Mouse (Mus musculus): ENCODE results near the gene Cadm4.

Cadm4 gene

DNA sequence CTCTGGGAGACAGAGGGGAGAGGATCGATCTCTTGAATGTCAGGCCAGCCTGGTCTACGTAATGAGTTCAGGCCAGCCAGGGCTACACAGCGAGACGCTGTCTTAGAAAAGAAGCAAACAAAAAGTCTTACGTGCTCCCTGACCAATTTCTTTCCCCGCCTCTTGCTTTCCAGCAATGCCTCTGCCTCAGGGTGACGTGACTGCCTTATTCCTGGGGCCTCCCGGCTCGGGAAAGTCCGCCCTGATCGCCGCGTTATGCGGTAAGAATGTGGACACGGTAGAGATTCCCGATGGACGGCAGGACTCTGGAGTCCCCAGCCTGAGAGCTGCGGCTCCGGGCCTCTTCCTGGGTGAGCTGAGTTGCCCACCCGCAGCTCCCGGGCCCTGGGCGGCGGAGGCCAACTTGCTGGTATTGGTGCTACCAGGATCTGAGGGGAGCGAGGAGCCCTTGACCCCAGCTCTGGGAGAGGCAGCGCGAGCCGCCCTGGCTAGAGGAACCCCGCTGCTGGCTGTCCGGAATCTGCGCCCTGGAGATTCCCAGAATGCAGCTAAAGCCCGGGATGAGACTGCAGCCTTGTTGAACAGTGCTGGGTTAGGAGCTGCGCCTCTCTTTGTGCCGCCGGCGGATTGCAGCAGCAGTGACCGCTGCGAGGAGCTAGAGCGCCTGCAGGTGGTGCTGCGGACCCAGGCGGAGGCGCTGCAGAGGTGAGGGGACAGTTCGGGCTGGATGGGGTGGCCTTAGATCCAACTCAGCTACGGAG is 49.6 kb downstream of the Cadm4 start:
- DNase-seq (ENCODE audit: low read depth, low spot score), result peak; percentile 92

DNA sequence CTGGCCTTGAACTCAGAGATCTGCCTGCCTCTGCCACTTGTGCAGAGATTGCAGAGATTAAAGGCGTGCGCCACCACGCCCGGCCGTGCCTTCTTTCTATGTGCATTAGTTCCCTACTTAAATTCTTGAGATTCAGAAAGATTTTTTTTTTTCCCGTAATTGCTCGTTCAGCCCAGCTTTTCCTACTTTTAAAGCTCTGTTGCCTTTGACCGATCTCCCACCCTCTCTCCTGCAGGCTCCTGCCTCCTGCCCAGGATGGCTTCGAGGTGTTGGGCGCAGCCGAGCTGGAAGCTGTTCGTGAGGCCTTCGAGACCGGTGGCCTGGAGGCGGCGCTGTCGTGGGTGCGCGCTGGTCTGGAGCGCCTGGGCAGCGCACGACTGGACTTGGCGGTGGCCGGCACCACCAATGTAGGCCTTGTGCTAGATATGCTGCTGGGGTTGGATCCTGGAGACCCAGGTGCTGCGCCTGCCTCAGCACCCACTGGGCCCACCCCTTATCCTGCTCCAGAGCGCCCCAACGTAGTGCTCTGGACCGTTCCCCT is 51.3 kb downstream of the Cadm4 start:
- no peak for DNase-seq (ENCODE audit: low read depth, low spot score)

DNA sequence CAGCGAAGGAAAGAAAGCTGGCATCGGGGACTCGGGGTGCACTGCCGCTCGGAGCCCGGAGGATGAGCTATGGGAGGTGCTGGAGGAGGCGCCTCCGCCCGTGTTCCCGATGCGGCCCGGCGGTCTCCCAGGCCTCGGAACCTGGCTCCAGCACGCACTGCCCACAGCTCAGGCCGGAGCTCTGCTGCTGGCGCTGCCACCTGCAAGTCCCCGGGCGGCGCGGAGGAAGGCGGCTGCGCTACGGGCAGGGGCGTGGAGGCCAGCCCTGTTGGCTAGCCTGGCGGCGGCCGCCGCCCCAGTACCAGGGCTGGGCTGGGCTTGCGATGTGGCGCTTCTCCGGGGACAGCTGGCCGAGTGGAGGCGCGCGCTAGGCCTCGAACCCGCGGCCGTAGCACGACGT is 52.0 kb downstream of the Cadm4 start:
- DNase-seq (ENCODE audit: low read depth, low spot score), result no peak

DNA sequence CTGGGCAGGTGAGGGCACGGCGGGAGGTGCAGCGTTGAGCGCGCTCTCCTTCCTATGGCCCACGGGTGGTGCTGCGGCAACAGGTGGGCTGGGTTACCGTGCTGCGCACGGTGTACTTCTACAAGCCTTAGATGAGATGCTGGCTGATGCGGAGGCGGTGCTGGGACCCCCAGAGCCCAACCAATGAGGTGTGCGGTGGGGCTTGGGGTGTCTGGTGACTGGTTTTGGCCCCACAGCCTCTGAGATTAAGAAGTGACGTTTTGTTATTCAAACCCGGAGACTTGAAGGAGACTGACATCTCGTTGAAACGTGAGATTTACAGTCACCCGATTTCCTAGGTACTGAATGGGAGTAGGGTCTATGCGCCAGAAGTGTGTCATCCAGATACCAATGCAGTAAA is 52.5 kb downstream of the Cadm4 start:
- DNase-seq (ENCODE audit: low read depth, low spot score), result no peak

DNA sequence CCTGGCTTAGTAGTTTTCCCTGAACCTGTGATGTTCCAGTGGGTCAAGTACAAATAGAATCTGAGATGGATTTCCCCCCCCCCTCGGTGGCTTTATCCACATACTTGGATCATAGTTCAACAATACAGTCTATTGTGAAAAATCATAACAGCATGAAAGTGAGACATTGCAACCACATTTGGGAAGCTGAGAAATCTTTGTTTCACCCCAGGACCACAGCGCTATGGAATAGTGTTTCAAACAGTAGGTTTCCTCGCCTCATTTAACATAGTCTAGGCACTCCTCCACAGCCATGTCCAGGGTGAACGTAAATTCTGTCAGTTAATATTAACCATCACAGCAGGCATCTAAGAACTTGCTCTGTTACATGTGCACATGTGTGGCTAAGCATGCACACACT is 55.3 kb downstream of the Cadm4 start:
- DNase-seq (ENCODE audit: low read depth, low spot score), result no peak

DNA sequence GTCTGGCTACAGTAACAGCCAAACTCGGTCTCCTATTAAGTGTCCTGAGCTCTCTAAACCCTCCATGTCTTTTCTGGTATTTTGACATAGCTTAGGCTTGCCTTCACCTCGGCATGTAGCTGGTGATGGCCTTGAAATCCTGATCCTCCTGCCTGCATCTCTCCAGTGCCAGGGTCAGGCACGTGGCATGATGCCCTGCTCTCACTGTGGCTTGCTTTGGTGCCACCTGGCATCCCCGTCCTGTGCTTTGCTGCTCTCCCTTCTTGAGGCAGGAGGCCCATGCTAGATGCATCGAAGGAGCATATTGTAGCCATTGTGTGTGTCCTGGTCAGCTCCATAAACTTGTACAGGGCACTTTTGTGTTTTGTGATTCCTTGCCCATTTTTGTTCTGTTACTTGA is 55.8 kb downstream of the Cadm4 start:
- DNase-seq (ENCODE audit: low read depth, low spot score), result peak; percentile 92

DNA sequence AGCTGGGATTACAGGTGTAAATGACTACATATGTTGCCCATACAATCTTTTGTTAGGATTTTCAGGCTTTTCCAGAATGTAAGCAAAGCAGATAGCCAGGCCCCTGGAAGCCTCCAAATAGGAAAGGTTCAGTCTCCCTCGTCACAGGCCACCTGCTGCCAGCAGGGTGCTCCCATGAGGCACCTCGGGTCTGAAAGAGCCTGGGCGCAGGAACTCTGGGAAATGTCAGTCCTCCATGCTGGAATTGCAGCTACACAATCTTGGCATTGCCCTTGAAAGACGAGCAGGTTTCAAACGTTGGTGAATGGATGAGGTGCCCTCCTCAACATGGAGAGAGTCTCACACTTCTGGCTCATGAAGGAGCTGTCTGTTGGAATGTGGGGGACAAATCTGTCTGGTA is 56.3 kb downstream of the Cadm4 start:
- peak; percentile 63 for DNase-seq (ENCODE audit: low read depth, low spot score)

DNA sequence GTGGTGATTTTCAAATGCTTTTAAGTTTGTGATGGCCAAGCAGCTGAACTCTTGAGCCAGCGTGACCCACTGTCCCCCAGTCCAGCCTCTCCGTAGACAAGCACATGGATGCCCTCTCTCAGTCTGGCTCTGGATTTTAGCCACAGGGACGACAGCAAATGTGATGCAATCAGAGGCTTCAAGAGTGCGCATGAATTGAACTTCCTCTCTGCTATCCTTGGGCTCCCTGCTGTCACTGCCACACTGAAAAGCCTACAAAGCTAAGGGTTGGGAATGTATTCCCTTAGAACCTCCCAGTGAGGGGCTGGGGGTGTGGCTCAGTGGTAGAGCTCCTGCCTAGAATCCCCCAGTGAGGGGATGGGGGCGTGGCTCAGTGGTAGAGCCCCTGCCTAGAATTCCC is 56.9 kb downstream of the Cadm4 start:
- DNase-seq (ENCODE audit: low read depth, low spot score), result no peak

DNA sequence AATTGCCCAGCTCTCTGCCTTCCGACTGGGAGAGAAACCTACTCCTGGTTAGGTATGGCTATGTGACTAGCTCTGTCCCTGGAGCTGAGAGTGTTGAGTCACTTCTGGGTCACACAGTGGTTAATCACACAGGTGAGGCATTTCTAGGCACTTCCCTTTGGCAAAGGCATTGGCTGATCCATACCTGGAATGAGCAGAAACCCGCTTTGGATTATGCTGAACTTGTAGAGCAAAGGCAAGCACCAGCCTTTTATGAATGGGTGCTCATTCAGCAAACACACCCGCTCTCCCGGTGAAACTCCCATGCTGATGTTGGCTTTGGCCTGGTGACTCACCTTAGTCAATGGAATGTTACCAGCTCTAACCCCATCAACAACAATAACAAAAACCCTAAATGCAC is 57.9 kb downstream of the Cadm4 start:
- DNase-seq (ENCODE audit: low read depth, low spot score), result no peak

DNA sequence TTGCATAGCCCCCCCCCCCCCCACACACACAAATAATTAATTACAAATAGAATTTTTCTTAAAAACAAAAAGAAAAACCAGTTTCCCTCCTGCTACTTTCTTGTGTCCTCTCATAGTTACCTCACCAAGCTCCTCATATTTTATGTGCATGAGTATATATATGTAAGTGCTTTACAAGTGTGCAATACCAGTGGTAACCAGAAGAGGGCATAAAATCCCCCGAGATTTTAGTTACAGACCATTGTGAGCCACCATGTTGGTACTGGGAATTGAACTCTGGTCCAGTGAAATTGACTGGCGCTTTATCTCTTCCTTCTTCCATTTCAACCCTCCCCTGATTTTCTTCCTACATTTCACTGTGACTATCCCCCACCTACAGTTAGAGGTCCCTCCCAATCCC is 62.7 kb downstream of the Cadm4 start:
- DNase-seq (ENCODE audit: low read depth, low spot score), result no peak

DNA sequence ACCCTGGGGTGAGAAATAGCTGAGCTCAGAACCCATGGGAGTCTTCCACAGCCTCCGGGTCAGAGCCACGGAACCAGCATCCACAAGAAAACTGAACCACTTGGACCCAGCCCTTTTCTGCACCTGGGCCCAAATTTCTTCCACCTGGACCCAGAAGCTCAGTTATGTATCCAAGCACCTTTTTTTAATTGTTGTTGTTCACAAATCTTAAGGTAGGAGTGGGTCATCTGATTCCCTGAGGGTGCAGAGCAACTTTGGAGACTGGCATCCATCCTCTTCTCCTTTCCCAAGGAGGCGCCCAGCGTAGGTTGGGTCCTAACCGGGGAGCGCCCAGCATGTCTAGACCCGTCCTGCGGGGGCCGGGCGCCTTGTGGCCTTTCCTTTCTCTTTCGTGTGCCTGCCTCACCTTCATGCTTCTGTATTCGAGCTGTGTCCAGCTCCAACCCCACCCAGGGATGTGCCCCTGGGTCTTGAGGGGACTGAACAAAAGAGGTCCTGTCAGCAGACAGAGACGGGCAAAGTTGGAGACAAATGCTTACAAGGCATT is 64.3 kb downstream of the Cadm4 start, which contains the start of the genes Pinlyp and Xrcc1:
TSS of gene Pinlyp (minus strand) at position 51 of the 547 bp plus-strand sequence.
TSS of gene Xrcc1 (plus strand) at position 222 of the 547 bp plus-strand sequence.
- no peak for DNase-seq (ENCODE audit: low read depth, low spot score)

DNA sequence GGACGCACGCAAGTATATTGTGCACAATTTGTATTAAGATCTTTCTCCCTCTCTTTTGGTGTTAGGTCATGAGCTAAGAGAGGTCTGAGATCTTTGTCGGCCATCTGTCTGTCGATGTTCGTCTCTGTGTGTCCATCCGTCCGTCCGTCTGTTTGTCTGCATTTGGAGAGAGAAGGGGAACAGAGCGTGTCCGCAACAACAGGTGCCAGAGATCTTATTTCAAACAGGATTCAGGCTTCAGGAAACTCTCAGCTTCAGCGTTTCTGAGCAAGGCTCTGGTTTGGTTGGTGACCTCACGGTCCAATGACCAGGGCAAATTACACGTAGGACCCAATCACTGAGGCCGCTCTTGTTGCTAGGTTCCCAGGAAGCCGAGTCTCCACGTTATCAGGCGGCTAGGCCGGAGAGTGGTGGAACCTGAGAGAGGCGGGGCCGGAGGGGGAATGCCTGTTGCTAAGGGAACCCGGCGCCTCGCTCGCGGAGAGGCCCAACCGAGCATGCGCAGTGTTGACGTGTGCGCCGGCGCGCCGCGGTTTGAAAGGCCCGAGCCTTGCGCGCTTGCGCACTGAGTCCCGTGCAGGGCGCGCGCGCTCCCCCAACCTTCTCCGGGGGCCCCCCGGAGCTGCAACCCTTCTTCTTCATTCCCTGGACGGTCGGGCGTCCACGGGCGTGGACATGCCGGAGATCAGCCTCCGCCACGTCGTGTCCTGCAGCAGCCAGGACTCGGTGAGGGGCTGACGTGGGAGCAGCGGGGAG is 65.0 kb downstream of the Cadm4 start:
- DNase-seq (ENCODE audit: low read depth, low spot score), result peak; percentile 100

DNA sequence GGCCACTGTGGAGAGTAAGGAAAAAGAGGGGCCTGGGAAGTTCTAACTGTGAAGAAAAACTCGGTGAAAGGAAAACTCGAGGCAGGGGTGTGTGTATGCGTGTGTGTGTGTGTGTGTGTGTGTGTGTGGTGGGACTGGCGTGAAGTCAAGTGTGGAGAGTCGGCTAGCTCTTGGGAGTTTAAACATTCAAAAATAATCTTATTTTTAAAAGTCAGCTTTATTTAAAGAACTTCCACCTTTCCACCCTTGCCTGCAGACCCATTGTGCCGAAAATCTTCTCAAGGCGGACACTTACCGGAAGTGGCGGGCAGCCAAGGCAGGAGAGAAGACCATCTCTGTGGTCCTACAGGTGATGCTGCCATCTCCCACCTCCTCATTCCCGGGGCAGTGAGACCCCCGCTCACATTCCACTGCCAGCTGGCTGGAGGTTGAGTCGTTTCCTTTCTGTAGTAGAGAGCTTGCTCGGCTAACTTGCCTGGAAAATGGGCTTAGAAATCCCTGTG is 65.8 kb downstream of the Cadm4 start:
- no peak for DNase-seq (ENCODE audit: low read depth, low spot score)

DNA sequence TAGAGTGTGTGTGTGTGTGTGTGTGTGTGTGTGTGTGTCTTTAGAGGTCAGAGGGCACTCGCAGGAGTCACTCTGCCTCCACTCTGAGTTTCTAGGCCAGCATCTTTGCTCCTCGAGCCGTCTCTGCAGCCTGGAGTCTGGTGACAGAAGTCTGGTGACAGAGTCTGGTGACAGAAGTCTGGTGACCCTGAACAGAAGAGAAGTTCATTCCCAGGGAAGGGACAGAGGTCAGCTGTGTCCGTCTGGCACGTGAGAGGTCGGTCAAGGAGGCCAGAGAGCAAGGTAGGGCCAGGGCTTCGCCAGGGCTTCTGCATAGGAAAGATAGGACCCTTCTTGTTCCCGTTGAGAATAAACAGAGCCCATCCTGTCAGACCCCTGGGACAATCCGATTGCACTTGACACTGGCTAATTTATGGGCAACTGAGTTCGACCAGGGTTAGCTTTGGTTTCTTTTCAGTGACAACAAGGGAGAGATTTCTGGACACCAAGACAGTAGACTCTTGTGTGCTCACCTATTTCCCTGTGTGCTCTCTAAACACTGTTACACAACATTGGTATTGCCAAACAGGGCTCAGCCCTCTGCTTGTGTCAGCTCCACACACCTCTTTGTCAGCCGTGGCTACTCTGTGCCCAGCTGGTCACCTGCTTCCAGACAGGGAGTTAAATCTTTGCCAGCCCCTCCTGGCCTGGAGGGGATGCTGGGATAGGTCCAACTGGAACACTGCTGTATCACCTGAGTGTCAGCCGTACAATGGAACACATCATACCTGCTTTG is 70.3 kb downstream of the Cadm4 start:
- no peak for DNase-seq (ENCODE audit: low read depth, low spot score)

Measured in brain, adult 2 months (tissue).